Mouse (Mus musculus) heart, postnatal 25 days (tissue): ENCODE data around the gene Kbtbd3. TPM values are rescaled to one million over a fixed set of nuclear protein-coding genes. Genes with fewer than 3 reads are reported as not detected.

Experiments
- DNase-seq: peaks from one replicate; pipeline ENCODE4 v3.0.0; 2022; ENCODE audit warnings: low spot score
- intact Hi-C: fragments of 180-260 bp; cut with DNase I; formaldehyde crosslinking; loops from one replicate; pipeline ENCODE4 v1.15.1; 2025
- total RNA-seq, 2 experiments: library from RNA; stranded (reverse); gene quantifications; 2 replicates each; pipeline ENCODE4 v1.2.3; 2021

Kbtbd3 gene
- 1 to 10 TPM; 9.0 to 9.3 TPM for total RNA-seq

DNA sequence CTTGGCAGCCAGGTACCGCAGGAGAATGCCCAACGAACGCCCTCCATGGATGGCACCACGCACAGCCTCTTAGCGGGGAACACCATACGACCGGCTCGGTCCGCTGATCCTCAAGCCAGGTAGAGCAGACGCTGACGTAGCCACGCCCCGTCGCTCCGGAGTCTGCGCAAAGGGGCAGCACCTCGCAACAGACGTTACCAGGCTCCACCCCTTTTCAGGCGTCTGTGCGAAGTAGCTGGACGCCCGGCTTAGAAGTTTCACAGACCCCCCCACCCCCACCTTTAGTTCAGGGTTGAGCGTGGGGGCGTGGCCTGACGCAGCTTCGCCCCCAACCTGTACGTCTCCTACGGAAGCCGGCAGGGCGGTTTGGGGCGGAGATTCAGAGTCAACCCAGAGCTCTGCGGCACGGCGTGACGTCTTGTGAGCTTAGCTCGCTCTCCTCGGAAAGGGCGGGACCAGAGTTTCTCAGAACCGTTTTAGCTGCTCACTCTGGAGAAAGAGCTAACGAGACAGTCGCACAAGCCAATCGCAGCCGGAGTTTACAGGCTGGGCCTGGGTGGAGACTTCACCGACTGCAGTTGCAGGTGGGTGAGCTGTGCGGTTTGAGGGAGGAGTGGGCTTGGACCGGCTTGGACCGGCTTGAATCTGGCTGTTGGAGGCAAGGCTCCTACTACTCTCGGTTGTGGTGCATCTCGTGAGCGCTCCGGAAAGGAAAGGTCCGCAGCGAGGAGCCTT, at the start of gene Kbtbd3, which contains the start of gene Aasdhppt:
Gene Kbtbd3 (plus strand): TSS at position 483 of the 735 bp plus-strand sequence.
Gene Aasdhppt (minus strand): TSS at position 121 of the 735 bp plus-strand sequence.
- intact Hi-C loops: loop anchor here (5.0 kb wide), 2 partner anchors 68 to 972 kb away; partner anchors contain the start of genes Alkbh8 and Msantd4
- DNase-seq: peak; percentile 97

- no peak for DNase-seq
- intact Hi-C loops: no loop called here
Measured at GRCm38 (mm10) chr9:4259841-4260745, 49.5 kb upstream of the Kbtbd3 start.

DNA sequence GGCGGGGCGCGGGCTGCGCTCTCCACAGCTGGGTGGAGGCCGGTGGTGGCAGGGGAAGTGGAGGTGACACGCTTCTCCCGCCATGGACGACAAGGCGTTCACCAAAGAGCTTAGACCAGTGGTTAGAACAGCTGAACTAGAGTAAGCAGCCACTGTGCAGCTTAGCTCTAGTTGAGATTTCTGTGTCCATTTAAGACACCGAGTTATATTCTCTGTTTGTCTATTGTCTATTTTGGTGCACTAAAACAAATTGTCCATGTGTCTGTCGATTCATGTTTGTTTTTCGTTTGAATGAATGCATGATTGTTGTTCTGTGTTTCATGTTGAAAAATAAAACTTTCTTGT, 48.9 kb upstream of the Kbtbd3 start:
- intact Hi-C loops: no loop called here
- no peak for DNase-seq

DNA sequence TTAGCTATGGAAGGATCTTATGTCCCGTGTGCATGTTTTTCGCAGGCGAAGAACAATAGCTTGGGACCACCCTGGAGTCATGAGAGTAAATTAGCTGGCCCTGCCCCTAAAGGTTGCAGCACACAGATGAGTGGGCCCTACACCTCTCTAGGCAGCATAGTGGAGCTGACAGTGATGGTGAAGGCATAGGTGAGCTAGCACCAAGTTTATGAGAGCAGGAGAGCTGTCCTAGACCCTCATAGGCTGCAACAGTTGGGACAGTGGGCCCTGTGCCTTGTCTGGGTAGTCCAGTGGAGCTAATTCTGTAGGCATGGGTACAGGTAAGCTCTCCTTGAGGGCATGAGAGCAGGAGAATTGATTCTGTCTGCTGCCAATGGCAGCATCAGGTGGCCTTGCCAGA, 42.8 kb upstream of the Kbtbd3 start:
- no peak for DNase-seq
- intact Hi-C loops: no loop called here

GRCm38 (mm10) chr9:4283850-4284249, 25.8 kb upstream of the Kbtbd3 start:
- intact Hi-C loops: no loop called here
- no peak for DNase-seq

- intact Hi-C loops: no loop called here
- no peak for DNase-seq
Measured at GRCm38 (mm10) chr9:4300466-4300865, 9.2 kb upstream of the Kbtbd3 start.

GRCm38 (mm10) chr9:4304867-4305266, 4.8 kb upstream of the Kbtbd3 start:
- intact Hi-C loops: loop anchor here (5.0 kb wide), 1 partner anchor 968 kb away; the partner anchor contains the start of gene Alkbh8
- no peak for DNase-seq

GRCm38 (mm10) chr9:4308628-4309350, 844 bp upstream of the Kbtbd3 start:
- DNase-seq: no peak
- intact Hi-C loops: loop anchor here (5.0 kb wide), 1 partner anchor 971 kb away; the partner anchor contains the start of gene Alkbh8

DNA sequence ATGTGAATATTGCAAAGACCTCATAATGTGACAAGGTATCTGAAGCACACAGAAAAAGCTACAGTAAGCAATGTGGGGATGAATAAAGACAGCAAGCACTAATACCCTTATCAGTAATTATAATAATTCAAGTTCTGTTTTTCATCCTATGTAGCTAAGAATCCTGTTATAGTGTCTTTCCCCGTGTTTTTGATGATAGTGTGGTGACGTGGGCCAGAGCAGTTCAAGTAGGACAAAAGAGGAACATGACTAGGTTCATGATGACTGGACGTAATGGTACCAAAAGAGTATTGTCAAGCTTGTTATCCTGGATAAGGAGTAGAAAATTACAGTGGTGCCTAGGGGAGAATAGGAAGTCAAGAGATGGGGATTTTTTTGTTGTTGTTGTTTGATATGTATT, 1.1 kb downstream of the Kbtbd3 start:
- DNase-seq: no peak
- intact Hi-C loops: loop anchor here (5.0 kb wide), 1 partner anchor 67 kb away; the partner anchor contains the start of gene Msantd4

- intact Hi-C loops: loop anchor here (5.0 kb wide), 1 partner anchor 66 kb away; the partner anchor contains the start of gene Msantd4
- DNase-seq: no peak
Measured at GRCm38 (mm10) chr9:4311162-4311561, 1.5 kb downstream of the Kbtbd3 start.

DNA sequence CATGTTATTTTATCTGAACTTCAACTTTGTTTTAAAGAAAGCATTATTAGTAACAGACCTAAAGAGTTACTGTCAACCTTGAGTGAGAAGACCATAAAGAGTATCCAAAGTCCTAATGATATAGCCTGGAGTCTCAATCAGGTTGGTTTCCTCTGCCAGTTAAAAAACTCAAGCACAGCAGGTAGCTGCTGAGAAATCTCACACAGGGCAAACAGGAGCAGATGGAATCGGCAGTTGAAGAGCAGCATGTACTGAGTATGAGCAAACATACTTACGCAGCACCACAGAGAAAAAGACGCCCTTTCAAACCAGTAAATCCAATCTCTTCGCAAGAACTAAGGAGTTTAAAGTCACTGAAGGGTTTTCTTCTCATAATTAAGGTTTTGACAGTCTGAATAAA, 4.3 kb downstream of the Kbtbd3 start:
- intact Hi-C loops: loop anchor here (5.0 kb wide), 1 partner anchor 63 kb away; the partner anchor contains the start of gene Msantd4
- DNase-seq: no peak

- intact Hi-C loops: no loop called here
- no peak for DNase-seq
Measured at GRCm38 (mm10) chr9:4315746-4316145, 6.1 kb downstream of the Kbtbd3 start.

GRCm38 (mm10) chr9:4318939-4319721, 9.5 kb downstream of the Kbtbd3 start:
- DNase-seq: no peak
- intact Hi-C loops: no loop called here

- no peak for DNase-seq
- intact Hi-C loops: no loop called here
Measured at GRCm38 (mm10) chr9:4353163-4353562, 43.5 kb downstream of the Kbtbd3 start.

GRCm38 (mm10) chr9:4375828-4376639, 66.4 kb downstream of the Kbtbd3 start, which contains the start of gene Msantd4:
Gene Msantd4, plus strand, starts transcription at chr9:4376562.
- intact Hi-C loops: loop anchor here (5.0 kb wide), 1 partner anchor 64 kb away; no protein-coding TSS in a partner anchor
- peak; percentile 99 for DNase-seq

DNA sequence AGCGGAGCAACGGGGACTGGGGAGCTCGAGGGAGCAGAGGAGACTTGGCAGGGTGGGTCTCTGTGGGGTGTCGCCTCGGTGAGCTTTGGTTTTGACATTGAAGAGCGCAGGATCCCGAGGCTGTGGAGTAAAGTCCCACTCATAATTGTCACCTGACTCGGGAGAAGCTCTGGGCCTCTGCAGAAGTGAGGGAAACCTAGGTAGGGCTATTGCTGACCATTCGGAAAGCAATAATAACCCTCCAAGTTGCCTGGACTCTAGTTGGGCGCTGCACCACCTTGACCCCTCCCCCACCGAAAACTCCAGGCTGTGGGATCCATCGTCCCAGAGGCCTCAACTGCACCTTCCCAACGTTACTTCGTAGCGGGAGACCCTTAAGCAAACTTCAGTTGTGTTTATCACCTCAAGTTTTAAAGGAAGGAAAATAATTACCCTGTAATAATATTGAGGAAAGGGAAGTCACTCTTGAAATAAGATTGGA, 67.0 kb downstream of the Kbtbd3 start:
- no peak for DNase-seq
- intact Hi-C loops: loop anchor here (5.0 kb wide), 1 partner anchor 64 kb away; no protein-coding TSS in a partner anchor
